Mouse (Mus musculus): ENCODE results near the gene Gne. TPM values are rescaled to one million over a fixed set of nuclear protein-coding genes. Genes with fewer than 3 reads are reported as not detected.

The Gne gene
- polyA plus RNA-seq, 1 experiment from 2014 or later, result 29.9 TPM

- H3K9ac ChIP-seq (ENCODE audit: low read depth, low read length), result no peak overlapping the region; the same call in 1 of the 2 replicates
- H3K27me3 ChIP-seq (ENCODE audit: control insufficient read depth, insufficient read depth, low read depth, low read length), result no peaks in the 10 kb centered on the region
- peak overlapping the region; percentile 48 for H3K4me2 ChIP-seq (ENCODE audit: low read length)
- no peak for ATAC-seq
- no peaks in the 10 kb centered on the region for H3K36me3 ChIP-seq (ENCODE audit: control insufficient read depth, insufficient read depth, low read length)
- H3K4me3 ChIP-seq (ENCODE audit: low read depth, low read length), result peak overlapping the region; percentile 26
- H3K9me3 ChIP-seq (replicated peaks; ENCODE audit: control insufficient read depth, low read length, poor library complexity, severe bottlenecking), result no peaks in the 10 kb centered on the region
- H3K4me1 ChIP-seq (ENCODE audit: control insufficient read depth, insufficient read depth, low read length), result peaks cover 3% of the 10 kb centered on the region; the same call in 1 of the 2 replicates
- WGBS, result 26% methylated on average over 18 of the region's 18 CpGs
- no peak overlapping the region for H3K27ac ChIP-seq (ENCODE audit: low read length)
Measured at GRCm38 (mm10) chr4:44106297-44106821, 22.4 kb upstream of the Gne start.

GRCm38 (mm10) chr4:44104195-44104917 is 20.4 kb upstream of the Gne start:
- no peak overlapping the region for H3K9ac ChIP-seq (ENCODE audit: low read depth, low read length)
- H3K27me3 ChIP-seq (ENCODE audit: control insufficient read depth, insufficient read depth, low read depth, low read length), result no peaks in the 10 kb centered on the region
- 57% methylated on average over 8 of the region's 8 CpGs for WGBS
- H3K36me3 ChIP-seq (ENCODE audit: control insufficient read depth, insufficient read depth, low read length), result no peaks in the 10 kb centered on the region
- H3K4me1 ChIP-seq (ENCODE audit: control insufficient read depth, insufficient read depth, low read length), result peaks cover 3% of the 10 kb centered on the region; the same call in 1 of the 2 replicates
- no peaks in the 10 kb centered on the region for H3K9me3 ChIP-seq (replicated peaks; ENCODE audit: control insufficient read depth, low read length, poor library complexity, severe bottlenecking)
- H3K4me2 ChIP-seq (ENCODE audit: low read length), result no peak overlapping the region
- H3K4me3 ChIP-seq (ENCODE audit: low read depth, low read length), result no peak overlapping the region
- H3K27ac ChIP-seq (ENCODE audit: low read length), result no peak overlapping the region
- ATAC-seq, result no peak

- Histone ChIP-seq H3K27me3 (ENCODE audit: control insufficient read depth, insufficient read depth, low read depth, low read length) (no peaks in the 10 kb centered on the region), H3K27ac (ENCODE audit: low read length) (no peak overlapping the region), H3K4me3 (ENCODE audit: low read depth, low read length) (no peak overlapping the region), H3K9ac (ENCODE audit: low read depth, low read length) (no peak overlapping the region), H3K36me3 (ENCODE audit: control insufficient read depth, insufficient read depth, low read length) (no peaks in the 10 kb centered on the region), H3K9me3 (replicated peaks; ENCODE audit: control insufficient read depth, low read length, poor library complexity, severe bottlenecking) (no peaks in the 10 kb centered on the region), H3K4me1 (ENCODE audit: control insufficient read depth, insufficient read depth, low read length) (peaks cover 3% of the 10 kb centered on the region; the same call in 1 of the 2 replicates), H3K4me2 (ENCODE audit: low read length) (no peak overlapping the region)
- WGBS, result 92% methylated on average over 8 of the region's 8 CpGs
- ATAC-seq, result no peak
Measured at GRCm38 (mm10) chr4:44103620-44104019, 19.6 kb upstream of the Gne start.

- Histone ChIP-seq H3K4me2 (ENCODE audit: low read length) (no peak overlapping the region), H3K9me3 (replicated peaks; ENCODE audit: control insufficient read depth, low read length, poor library complexity, severe bottlenecking) (no peaks in the 10 kb centered on the region), H3K27me3 (ENCODE audit: control insufficient read depth, insufficient read depth, low read depth, low read length) (no peaks in the 10 kb centered on the region), H3K36me3 (ENCODE audit: control insufficient read depth, insufficient read depth, low read length) (no peaks in the 10 kb centered on the region), H3K4me1 (ENCODE audit: control insufficient read depth, insufficient read depth, low read length) (no peaks in the 10 kb centered on the region), H3K9ac (ENCODE audit: low read depth, low read length) (no peak overlapping the region), H3K4me3 (ENCODE audit: low read depth, low read length) (no peak overlapping the region), H3K27ac (ENCODE audit: low read length) (no peak overlapping the region)
- 55% methylated on average over 11 of the region's 11 CpGs for WGBS
- ATAC-seq, result no peak
Measured at GRCm38 (mm10) chr4:44097576-44098335, 13.8 kb upstream of the Gne start.

- Histone ChIP-seq H3K9ac (ENCODE audit: low read depth, low read length) (no peak overlapping the region), H3K36me3 (ENCODE audit: control insufficient read depth, insufficient read depth, low read length) (no peaks in the 10 kb centered on the region), H3K9me3 (replicated peaks; ENCODE audit: control insufficient read depth, low read length, poor library complexity, severe bottlenecking) (no peaks in the 10 kb centered on the region), H3K4me3 (ENCODE audit: low read depth, low read length) (no peak overlapping the region), H3K27me3 (ENCODE audit: control insufficient read depth, insufficient read depth, low read depth, low read length) (no peaks in the 10 kb centered on the region), H3K4me2 (ENCODE audit: low read length) (no peak overlapping the region), H3K27ac (ENCODE audit: low read length) (no peak overlapping the region), H3K4me1 (ENCODE audit: control insufficient read depth, insufficient read depth, low read length) (no peaks in the 10 kb centered on the region)
- 91% methylated on average over 4 of the region's 4 CpGs for WGBS
- no peak for ATAC-seq
Measured at GRCm38 (mm10) chr4:44094475-44094874, 10.5 kb upstream of the Gne start.

- Histone ChIP-seq H3K36me3 (ENCODE audit: control insufficient read depth, insufficient read depth, low read length) (no peaks in the 10 kb centered on the region), H3K4me3 (ENCODE audit: low read depth, low read length) (no peak overlapping the region), H3K9me3 (replicated peaks; ENCODE audit: control insufficient read depth, low read length, poor library complexity, severe bottlenecking) (no peaks in the 10 kb centered on the region), H3K27ac (ENCODE audit: low read length) (no peak overlapping the region), H3K4me2 (ENCODE audit: low read length) (no peak overlapping the region), H3K27me3 (ENCODE audit: control insufficient read depth, insufficient read depth, low read depth, low read length) (no peaks in the 10 kb centered on the region), H3K9ac (ENCODE audit: low read depth, low read length) (no peak overlapping the region), H3K4me1 (ENCODE audit: control insufficient read depth, insufficient read depth, low read length) (no peaks in the 10 kb centered on the region)
- no peak for ATAC-seq
- WGBS, result 80% methylated on average over 11 of the region's 11 CpGs
Measured at GRCm38 (mm10) chr4:44092359-44092758, 8.4 kb upstream of the Gne start.

GRCm38 (mm10) chr4:44085566-44085965 is 1.6 kb upstream of the Gne start:
- Histone ChIP-seq H3K27ac (ENCODE audit: low read length) (no peak overlapping the region), H3K9ac (ENCODE audit: low read depth, low read length) (no peak overlapping the region), H3K9me3 (replicated peaks; ENCODE audit: control insufficient read depth, low read length, poor library complexity, severe bottlenecking) (no peaks in the 10 kb centered on the region), H3K36me3 (ENCODE audit: control insufficient read depth, insufficient read depth, low read length) (no peaks in the 10 kb centered on the region), H3K4me2 (ENCODE audit: low read length) (no peak overlapping the region), H3K4me3 (ENCODE audit: low read depth, low read length) (no peak overlapping the region), H3K27me3 (ENCODE audit: control insufficient read depth, insufficient read depth, low read depth, low read length) (no peaks in the 10 kb centered on the region), H3K4me1 (ENCODE audit: control insufficient read depth, insufficient read depth, low read length) (no peaks in the 10 kb centered on the region; the same call in 1 of the 2 replicates)
- no peak for ATAC-seq
- 94% methylated on average over 3 of the region's 3 CpGs for WGBS

- H3K9ac ChIP-seq (ENCODE audit: low read depth, low read length), result no peak overlapping the region
- H3K4me2 ChIP-seq (ENCODE audit: low read length), result no peak overlapping the region
- no peaks in the 10 kb centered on the region for H3K9me3 ChIP-seq (replicated peaks; ENCODE audit: control insufficient read depth, low read length, poor library complexity, severe bottlenecking)
- H3K27ac ChIP-seq (ENCODE audit: low read length), result no peak overlapping the region
- WGBS, result 80% methylated on average over 13 of the region's 13 CpGs
- no peaks in the 10 kb centered on the region for H3K36me3 ChIP-seq (ENCODE audit: control insufficient read depth, insufficient read depth, low read length)
- H3K4me1 ChIP-seq (ENCODE audit: control insufficient read depth, insufficient read depth, low read length), result no peaks in the 10 kb centered on the region; the same call in 1 of the 2 replicates
- ATAC-seq, result no peak
- no peak overlapping the region for H3K4me3 ChIP-seq (ENCODE audit: low read depth, low read length)
- H3K27me3 ChIP-seq (ENCODE audit: control insufficient read depth, insufficient read depth, low read depth, low read length), result no peaks in the 10 kb centered on the region
Measured at GRCm38 (mm10) chr4:44084602-44085325, 787 bp upstream of the Gne start.
